Mouse (Mus musculus): ENCODE data around the gene Cdc7. TPM values are rescaled to one million over a fixed set of nuclear protein-coding genes. Genes with fewer than 3 reads are reported as not detected.

Gene Cdc7
- polyA plus RNA-seq, 1 experiment, result 5.6 TPM

GRCm38 (mm10) chr5:106990639-106991299 lies 26.6 kb downstream of the Cdc7 start:
- WGBS, result 21% methylated on average over 14 of the region's 14 CpGs

GRCm38 (mm10) chr5:106991300-106991929 lies 27.3 kb downstream of the Cdc7 start:
- WGBS, result 55% methylated on average over 8 of the region's 8 CpGs
- DNase-seq (ENCODE audit: low read depth, low spot score), result no peak

More at GRCm38 (mm10) chr5:106990639-106991299, 26.6 kb downstream of the Cdc7 start:
- DNase-seq (ENCODE audit: low read depth, low spot score), result no peak

- DNase-seq (ENCODE audit: low read depth, low spot score), result no peak
- WGBS, result 48% methylated on average over 3 of the region's 3 CpGs
Observed at GRCm38 (mm10) chr5:106994716-106995115, 30.6 kb downstream of the Cdc7 start.

GRCm38 (mm10) chr5:106995886-106996538 lies 31.9 kb downstream of the Cdc7 start:
- no peak for DNase-seq (ENCODE audit: low read depth, low spot score)
- 34% methylated on average over 5 of the region's 5 CpGs for WGBS

- 82% methylated on average over 7 of the region's 7 CpGs for WGBS
- DNase-seq (ENCODE audit: low read depth, low spot score), result no peak
Observed at GRCm38 (mm10) chr5:106996539-106997244, 32.6 kb downstream of the Cdc7 start.

- WGBS, result 71% methylated on average over 11 of the region's 11 CpGs
- DNase-seq (ENCODE audit: low read depth, low spot score), result no peak
Observed at GRCm38 (mm10) chr5:107001396-107002090, 37.4 kb downstream of the Cdc7 start.

GRCm38 (mm10) chr5:107002091-107002416 lies 37.9 kb downstream of the Cdc7 start:
- no peak for DNase-seq (ENCODE audit: low read depth, low spot score)
- WGBS, result 58% methylated on average over 5 of the region's 5 CpGs

- WGBS, result 95% methylated on average over 3 of the region's 3 CpGs
- no peak for DNase-seq (ENCODE audit: low read depth, low spot score)
Observed at GRCm38 (mm10) chr5:107009721-107010120, 45.6 kb downstream of the Cdc7 start.

GRCm38 (mm10) chr5:107010300-107010699 lies 46.2 kb downstream of the Cdc7 start:
- DNase-seq (ENCODE audit: low read depth, low spot score), result no peak

GRCm38 (mm10) chr5:107011316-107012029 lies 47.4 kb downstream of the Cdc7 start:
- WGBS, result 76% methylated on average over 7 of the region's 7 CpGs
- DNase-seq (ENCODE audit: low read depth, low spot score), result no peak

More at GRCm38 (mm10) chr5:107010300-107010699, 46.2 kb downstream of the Cdc7 start:
- WGBS, result 63% methylated on average over 3 of the region's 3 CpGs

- no peak for DNase-seq (ENCODE audit: low read depth, low spot score)
- 45% methylated on average over 11 of the region's 11 CpGs for WGBS
Observed at GRCm38 (mm10) chr5:107012030-107012715, 48.1 kb downstream of the Cdc7 start.

GRCm38 (mm10) chr5:107013393-107013792 lies 49.3 kb downstream of the Cdc7 start:
- no peak for DNase-seq (ENCODE audit: low read depth, low spot score)
- WGBS, result 82% methylated on average over 2 of the region's 2 CpGs

GRCm38 (mm10) chr5:107014146-107014545 lies 50.0 kb downstream of the Cdc7 start:
- 89% methylated on average over 7 of the region's 7 CpGs for WGBS
- DNase-seq (ENCODE audit: low read depth, low spot score), result no peak

- DNase-seq (ENCODE audit: low read depth, low spot score), result no peak
- 37% methylated on average over 2 of the region's 2 CpGs for WGBS
Observed at GRCm38 (mm10) chr5:107015046-107015421, 50.9 kb downstream of the Cdc7 start.

GRCm38 (mm10) chr5:107015422-107016081 lies 51.4 kb downstream of the Cdc7 start:
- no peak for DNase-seq (ENCODE audit: low read depth, low spot score)
- WGBS, result 16% methylated on average over 10 of the region's 10 CpGs

- 77% methylated on average over 4 of the region's 4 CpGs for WGBS
- no peak for DNase-seq (ENCODE audit: low read depth, low spot score)
Observed at GRCm38 (mm10) chr5:107016538-107016937, 52.4 kb downstream of the Cdc7 start.

- 76% methylated on average over 2 of the region's 2 CpGs for WGBS
- no peak for DNase-seq (ENCODE audit: low read depth, low spot score)
Observed at GRCm38 (mm10) chr5:107017544-107017943, 53.4 kb downstream of the Cdc7 start.

GRCm38 (mm10) chr5:107019057-107019456 lies 54.9 kb downstream of the Cdc7 start:
- WGBS, result 88% methylated on average over 5 of the region's 5 CpGs
- DNase-seq (ENCODE audit: low read depth, low spot score), result no peak

All from large intestine, adult 2 months (tissue).